Mouse (Mus musculus): ENCODE data around the gene Zfp706.
A peak's percentile ranks its signal among the peaks of the same experiment; 100 is the strongest.

Gene Zfp706

GRCm38 (mm10) chr15:37007233-37007958, at the start of gene Zfp706:
TSS of gene Zfp706 (minus strand) at chr15:37007773.
- peak; percentile 97 to 98 for DNase-seq (ENCODE audit: low spot score in 2 of 2)

GRCm38 (mm10) chr15:37054582-37054981, 47.0 kb upstream of the Zfp706 start:
- no peak for DNase-seq (ENCODE audit: low spot score in 2 of 2)

- no peak for DNase-seq (ENCODE audit: low spot score in 2 of 2)
These were observed 45.7 kb upstream of the Zfp706 start for GRCm38 (mm10) chr15:37053085-37053762.

- no peak for DNase-seq (ENCODE audit: low spot score in 2 of 2)
These were observed 39.8 kb upstream of the Zfp706 start for GRCm38 (mm10) chr15:37047403-37047802.

- DNase-seq (ENCODE audit: low spot score in 2 of 2): no peak
These were observed 39.0 kb upstream of the Zfp706 start for GRCm38 (mm10) chr15:37046586-37046985.

- no peak for DNase-seq (ENCODE audit: low spot score in 2 of 2)
These were observed 38.6 kb upstream of the Zfp706 start for GRCm38 (mm10) chr15:37046131-37046530.

GRCm38 (mm10) chr15:37045456-37045855, 37.9 kb upstream of the Zfp706 start:
- no peak for DNase-seq (ENCODE audit: low spot score in 2 of 2)

GRCm38 (mm10) chr15:37042559-37042958, 35.0 kb upstream of the Zfp706 start:
- no peak for DNase-seq (ENCODE audit: low spot score in 2 of 2)

GRCm38 (mm10) chr15:37041214-37041613, 33.6 kb upstream of the Zfp706 start:
- DNase-seq (ENCODE audit: low spot score in 2 of 2): no peak

GRCm38 (mm10) chr15:37038666-37039065, 31.1 kb upstream of the Zfp706 start:
- no peak for DNase-seq (ENCODE audit: low spot score in 2 of 2)

GRCm38 (mm10) chr15:37037704-37038103, 30.1 kb upstream of the Zfp706 start:
- DNase-seq (ENCODE audit: low spot score in 2 of 2): no peak

GRCm38 (mm10) chr15:37036481-37037156, 29.0 kb upstream of the Zfp706 start:
- DNase-seq (ENCODE audit: low spot score in 2 of 2): no peak

GRCm38 (mm10) chr15:37034155-37034554, 26.6 kb upstream of the Zfp706 start:
- DNase-seq (ENCODE audit: low spot score in 2 of 2): no peak

- no peak for DNase-seq (ENCODE audit: low spot score in 2 of 2)
These were observed 25.9 kb upstream of the Zfp706 start for GRCm38 (mm10) chr15:37033431-37033830.

- DNase-seq (ENCODE audit: low spot score in 2 of 2): no peak
These were observed 24.0 kb upstream of the Zfp706 start for GRCm38 (mm10) chr15:37031334-37032150.

- DNase-seq (ENCODE audit: low spot score in 2 of 2): no peak
These were observed 23.4 kb upstream of the Zfp706 start for GRCm38 (mm10) chr15:37030929-37031328.

GRCm38 (mm10) chr15:37027956-37028355, 20.4 kb upstream of the Zfp706 start:
- no peak for DNase-seq (ENCODE audit: low spot score in 2 of 2)

- no peak for DNase-seq (ENCODE audit: low spot score in 2 of 2)
These were observed 18.9 kb upstream of the Zfp706 start for GRCm38 (mm10) chr15:37026458-37026857.

- DNase-seq (ENCODE audit: low spot score in 2 of 2): no peak
These were observed 13.1 kb upstream of the Zfp706 start for GRCm38 (mm10) chr15:37020581-37021245.

- no peak for DNase-seq (ENCODE audit: low spot score in 2 of 2)
These were observed 11.9 kb upstream of the Zfp706 start for GRCm38 (mm10) chr15:37019434-37019833.

- DNase-seq (ENCODE audit: low spot score in 2 of 2): no peak
These were observed 4.3 kb upstream of the Zfp706 start for GRCm38 (mm10) chr15:37011897-37012296.

Measured in natural killer cell, adult 2 months (primary cell).